Mouse (Mus musculus) liver, embryonic 14.5 days (tissue): ENCODE measurements at regions not wholly inside any gene's neighbourhood (a gene's known extent, or its start where the extent isn't known, plus 50 kb on each side); places are given as distances from the start of the nearest gene placed in this dataset.

Experiments used
- CTCF ChIP-seq: IDR thresholded peaks from 2 replicates; pipeline ENCODE4 v1.5.1; 2016; ENCODE audit warnings: antibody characterized with exemption, low read depth, control low read depth
- EP300 ChIP-seq: IDR thresholded peaks from 2 replicates; pipeline ENCODE4 v1.6.1; 2016; ENCODE audit warnings: antibody characterized with exemption, low read depth

DNA sequence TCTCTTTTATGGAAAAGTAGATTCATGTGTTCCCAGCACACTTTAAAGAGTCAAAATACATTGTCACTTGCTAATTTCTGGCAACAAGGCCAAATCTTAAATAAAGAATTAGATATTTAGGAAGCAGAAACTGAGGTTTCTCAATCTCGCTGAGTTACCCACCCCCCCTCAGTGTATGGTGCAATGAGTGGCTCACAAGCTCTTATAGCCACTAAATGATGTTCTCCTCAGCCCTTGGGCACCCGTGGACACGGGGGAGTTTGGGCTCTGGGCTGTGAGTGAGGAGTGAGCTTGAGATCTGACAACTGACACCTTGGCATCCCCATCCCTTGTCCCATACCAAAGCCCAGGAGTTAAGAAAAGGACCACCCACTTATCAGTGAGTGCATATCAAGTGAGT, 145.4 kb upstream of the Id2 start:
- TF ChIP-seq CTCF (no peak), EP300 (no peak)
